Mouse (Mus musculus) thymus, adult 2 months (tissue): ENCODE data around the gene Slc39a1.

Experiments
- CTCF ChIP-seq: fragments of 200-500 bp; IDR thresholded peaks from 2 replicates; pipeline ENCODE4 v1.5.1; 2012; ENCODE audit warnings: mild to moderate bottlenecking, control low read depth, low read length, moderate library complexity, borderline replicate concordance; ENCODE audit not compliant: control insufficient read depth, poor library complexity, insufficient read depth; ENCODE audit errors: extremely low read depth
- POLR2A ChIP-seq: fragments of 200-500 bp; IDR thresholded peaks from 2 replicates; pipeline ENCODE4 v1.6.1; 2012; ENCODE audit warnings: mild to moderate bottlenecking, low read length, control low read depth, moderate library complexity; ENCODE audit not compliant: control insufficient read depth, poor library complexity, insufficient read depth; ENCODE audit errors: extremely low read depth

DNA sequence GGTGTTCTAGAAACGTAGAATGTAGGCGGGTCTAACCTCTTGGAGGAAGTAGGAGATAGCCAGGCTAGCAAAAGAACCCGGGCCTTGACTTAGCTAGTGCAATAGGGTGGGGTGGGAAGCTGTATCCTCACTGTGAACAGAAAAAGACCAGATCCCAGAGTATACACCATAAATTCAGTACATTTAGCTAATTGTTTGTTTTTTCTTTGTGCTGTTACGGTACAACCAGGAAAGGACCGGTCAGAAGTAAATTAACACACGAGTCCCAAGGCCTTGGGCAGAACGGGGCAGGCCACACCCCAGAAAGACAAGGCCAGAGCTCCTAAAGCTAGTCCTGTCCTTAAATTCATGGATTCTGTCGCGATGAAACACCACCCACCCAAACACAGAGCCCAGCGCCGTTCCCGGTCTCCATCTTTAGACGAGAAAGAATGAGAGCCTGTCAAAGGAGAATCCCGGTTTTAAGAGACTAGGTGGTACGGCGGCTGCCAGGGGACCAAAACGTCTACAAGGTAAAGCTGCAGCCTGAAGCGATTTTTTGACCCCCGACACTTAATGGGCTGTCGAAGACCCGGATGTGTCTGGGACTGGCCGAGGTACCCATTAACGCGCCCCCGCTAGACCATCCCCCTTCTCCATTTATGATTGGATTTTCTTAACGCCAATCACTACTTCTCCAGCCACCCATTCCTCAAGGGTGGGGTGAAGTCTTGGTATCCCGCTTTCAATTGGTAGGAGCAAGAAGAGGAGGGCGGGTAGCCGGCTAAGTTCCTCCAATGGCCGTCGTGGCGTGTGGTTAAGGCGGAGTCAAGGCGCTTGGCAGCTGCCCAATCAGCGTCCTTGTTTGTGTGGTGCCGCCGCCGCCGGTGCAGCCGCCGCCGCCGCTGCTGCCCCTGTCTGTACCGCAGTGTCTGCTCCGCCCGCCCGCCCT, 44.6 kb downstream of the Slc39a1 start, which contains the start of gene Gatad2b:
- no peak for TF ChIP-seq CTCF
- no peak for TF ChIP-seq POLR2A
